Mouse (Mus musculus) intestine, embryonic 16.5 days (tissue): ENCODE data around the gene Fxyd3. TPM values are rescaled to one million over a fixed set of nuclear protein-coding genes. Genes with fewer than 3 reads are reported as not detected.
A peak's percentile ranks its signal among the peaks of the same experiment; 100 is the strongest.

ENCODE experiments used
- ATAC-seq: fragments of 200-750 bp; cut with Nextera tagmentation; 2 replicates; pipeline ENCODE4 v1.8.0; 2017; ENCODE audit warnings: moderate TSS enrichment, moderate library complexity
- H3K27ac ChIP-seq: fragments of 300-500 bp; sonication (generic); 2 replicates; pipeline ENCODE4 v1.5.1; 2014; ENCODE audit warnings: mild to moderate bottlenecking, low read length
- H3K27me3 ChIP-seq: fragments of 300-500 bp; sonication (generic); replicated peaks from 2 replicates; pipeline ENCODE4 v1.6.1; 2014; ENCODE audit warnings: low read length, control low read depth, mixed read lengths; ENCODE audit not compliant: control insufficient read depth, insufficient read depth
- H3K36me3 ChIP-seq: fragments of 300-500 bp; sonication (generic); 2 replicates; pipeline ENCODE4 v1.6.1; 2014; ENCODE audit warnings: low read length, control low read depth; ENCODE audit not compliant: control insufficient read depth, insufficient read depth
- H3K4me1 ChIP-seq: fragments of 300-500 bp; sonication (generic); 2 replicates; pipeline ENCODE4 v1.6.1; 2014; ENCODE audit warnings: low read length, control low read depth, mixed read lengths; ENCODE audit not compliant: control insufficient read depth, insufficient read depth
- H3K4me2 ChIP-seq: fragments of 300-500 bp; sonication (generic); 2 replicates; pipeline ENCODE4 v1.6.1; 2014; ENCODE audit warnings: low read depth, low read length, control low read depth
- H3K4me3 ChIP-seq: fragments of 300-500 bp; sonication (generic); 2 replicates; pipeline ENCODE4 v1.5.1; 2014; ENCODE audit warnings: mild to moderate bottlenecking, low read length
- H3K9ac ChIP-seq: fragments of 300-500 bp; sonication (generic); 2 replicates; pipeline ENCODE4 v1.6.1; 2014; ENCODE audit warnings: low read depth, low read length
- H3K9me3 ChIP-seq: fragments of 300-500 bp; sonication (generic); 2 replicates; pipeline ENCODE4 v1.6.1; 2016; ENCODE audit warnings: low read length, control low read depth; ENCODE audit not compliant: control insufficient read depth
- WGBS: fragments of 180-500 bp; shearing (Covaris S2); extraction: QIAGEN DNeasy Blood & Tissue Kit; methylation state at CpG from one replicate; pipeline ENCODE4 v1.1.7; 2014; 5-methylcytosine and 5-hydroxymethylcytosine counted together
- polyA plus RNA-seq: library from polyadenylated mRNA; unstranded; fragments of >200 nt; fragmentation: Nextera tagmentation; extraction: Ambion mirVana; gene quantifications from 2 replicates; pipeline ENCODE4 v1.2.1, GENCODE M21; 2015

Gene Fxyd3
- polyA plus RNA-seq, 1 experiment from 2014 or later = 73.7 TPM

- Histone ChIP-seq H3K9me3 (no peaks in the 10 kb centered on the region), H3K27ac (no peak overlapping the region), H3K4me2 (peak overlapping the region; percentile 34), H3K27me3 (peaks cover 48% of the 10 kb centered on the region), H3K36me3 (no peaks in the 10 kb centered on the region), H3K9ac (0 out of 2 replicates have a peak overlapping the region, but pooled peaks have one; percentile 11), H3K4me3 (peak overlapping the region; percentile 13), H3K4me1 (peaks cover 44% of the 10 kb centered on the region)
- 4% methylated on average over 6 of the region's 6 CpGs for WGBS
- ATAC-seq = no peak
These were observed 26.0 kb downstream of the Fxyd3 start for GRCm38 (mm10) chr7:31050487-31050886.

- H3K27ac ChIP-seq = no peak overlapping the region
- H3K9ac ChIP-seq = 0 out of 2 replicates have a peak overlapping the region, but pooled peaks have one; percentile 11
- H3K4me2 ChIP-seq = peak overlapping the region; percentile 34
- H3K4me1 ChIP-seq = peaks cover 39% of the 10 kb centered on the region
- WGBS = 2% methylated on average over 11 of the region's 15 CpGs
- peak overlapping the region; percentile 13 for H3K4me3 ChIP-seq
- H3K36me3 ChIP-seq = no peaks in the 10 kb centered on the region
- H3K9me3 ChIP-seq = no peaks in the 10 kb centered on the region
- peaks cover 48% of the 10 kb centered on the region for H3K27me3 ChIP-seq
- no peak for ATAC-seq
These were observed 26.6 kb downstream of the Fxyd3 start for GRCm38 (mm10) chr7:31049846-31050281.

- H3K36me3 ChIP-seq = no peaks in the 10 kb centered on the region
- WGBS = 17% methylated on average over 5 of the region's 5 CpGs
- H3K4me2 ChIP-seq = no peak overlapping the region
- no peak overlapping the region for H3K4me3 ChIP-seq
- H3K4me1 ChIP-seq = peaks cover 33% of the 10 kb centered on the region
- H3K27ac ChIP-seq = no peak overlapping the region
- H3K9me3 ChIP-seq = no peaks in the 10 kb centered on the region
- H3K27me3 ChIP-seq = peaks cover 52% of the 10 kb centered on the region
- no peak overlapping the region for H3K9ac ChIP-seq
- no peak for ATAC-seq
These were observed 27.2 kb downstream of the Fxyd3 start for GRCm38 (mm10) chr7:31049135-31049845.

- Histone ChIP-seq H3K9me3 (no peaks in the 10 kb centered on the region), H3K36me3 (no peaks in the 10 kb centered on the region), H3K27ac (no peak within 1 kb of the TSS), H3K27me3 (peaks cover 13% of the 10 kb centered on the region; the same call in 1 of the 2 replicates), H3K4me3 (peak within 1 kb of the TSS; percentile 42), H3K4me2 (peak within 1 kb of the TSS; percentile 53), H3K9ac (peak within 1 kb of the TSS; percentile 58), H3K4me1 (peaks cover 8% of the 10 kb centered on the region; the same call in 1 of the 2 replicates)
- no peak for ATAC-seq
- WGBS = 47% methylated on average over 10 of the region's 10 CpGs
These were observed 34.0 kb downstream of the Fxyd3 start, which contains the start of gene Fxyd5 for GRCm38 (mm10) chr7:31042431-31042910. Gene Fxyd5 (minus strand): TSS chr7:31042481.

- 3% methylated on average over 28 of the region's 28 CpGs for WGBS
- Histone ChIP-seq H3K4me1 (peaks cover 8% of the 10 kb centered on the region; the same call in 1 of the 2 replicates), H3K9ac (peak overlapping the region; percentile 58), H3K27ac (no peak overlapping the region), H3K9me3 (no peaks in the 10 kb centered on the region), H3K27me3 (peaks cover 13% of the 10 kb centered on the region; the same call in 1 of the 2 replicates), H3K4me3 (peak overlapping the region; percentile 42), H3K4me2 (peak overlapping the region; percentile 53), H3K36me3 (no peaks in the 10 kb centered on the region)
- peak; percentile 80 for ATAC-seq
These were observed 34.7 kb downstream of the Fxyd3 start for GRCm38 (mm10) chr7:31041662-31042315.

- no peak overlapping the region for H3K27ac ChIP-seq
- peaks cover 8% of the 10 kb centered on the region; the same call in 1 of the 2 replicates for H3K4me1 ChIP-seq
- H3K27me3 ChIP-seq = peaks cover 13% of the 10 kb centered on the region; the same call in 1 of the 2 replicates
- no peaks in the 10 kb centered on the region for H3K36me3 ChIP-seq
- H3K9ac ChIP-seq = peak overlapping the region; percentile 58; the same call in 1 of the 2 replicates
- no peaks in the 10 kb centered on the region for H3K9me3 ChIP-seq
- ATAC-seq = no peak
- peak overlapping the region; percentile 42 for H3K4me3 ChIP-seq
- H3K4me2 ChIP-seq = peak overlapping the region; percentile 53; the same call in 1 of the 2 replicates
- 44% methylated on average over 8 of the region's 8 CpGs for WGBS
These were observed 35.5 kb downstream of the Fxyd3 start for GRCm38 (mm10) chr7:31041023-31041407.

GRCm38 (mm10) chr7:31040281-31041022 is 36.1 kb downstream of the Fxyd3 start:
- H3K9ac ChIP-seq = no peak overlapping the region
- H3K27me3 ChIP-seq = peaks cover 13% of the 10 kb centered on the region; the same call in 1 of the 2 replicates
- H3K36me3 ChIP-seq = no peaks in the 10 kb centered on the region
- peaks cover 8% of the 10 kb centered on the region; the same call in 1 of the 2 replicates for H3K4me1 ChIP-seq
- H3K9me3 ChIP-seq = no peaks in the 10 kb centered on the region
- no peak overlapping the region for H3K4me3 ChIP-seq
- H3K27ac ChIP-seq = no peak overlapping the region
- ATAC-seq = no peak
- no peak overlapping the region for H3K4me2 ChIP-seq
- 78% methylated on average over 11 of the region's 12 CpGs for WGBS

- Histone ChIP-seq H3K4me3 (no peak overlapping the region), H3K9ac (no peak overlapping the region), H3K27ac (no peak overlapping the region), H3K9me3 (no peaks in the 10 kb centered on the region), H3K4me2 (no peak overlapping the region), H3K4me1 (peaks cover 8% of the 10 kb centered on the region; the same call in 1 of the 2 replicates), H3K36me3 (no peaks in the 10 kb centered on the region), H3K27me3 (peaks cover 10% of the 10 kb centered on the region; the same call in 1 of the 2 replicates)
- no peak for ATAC-seq
- WGBS = 91% methylated on average over 4 of the region's 4 CpGs
These were observed 37.5 kb downstream of the Fxyd3 start for GRCm38 (mm10) chr7:31039011-31039410.
